Mouse (Mus musculus): ENCODE data around the gene Fam102a.

DNA sequence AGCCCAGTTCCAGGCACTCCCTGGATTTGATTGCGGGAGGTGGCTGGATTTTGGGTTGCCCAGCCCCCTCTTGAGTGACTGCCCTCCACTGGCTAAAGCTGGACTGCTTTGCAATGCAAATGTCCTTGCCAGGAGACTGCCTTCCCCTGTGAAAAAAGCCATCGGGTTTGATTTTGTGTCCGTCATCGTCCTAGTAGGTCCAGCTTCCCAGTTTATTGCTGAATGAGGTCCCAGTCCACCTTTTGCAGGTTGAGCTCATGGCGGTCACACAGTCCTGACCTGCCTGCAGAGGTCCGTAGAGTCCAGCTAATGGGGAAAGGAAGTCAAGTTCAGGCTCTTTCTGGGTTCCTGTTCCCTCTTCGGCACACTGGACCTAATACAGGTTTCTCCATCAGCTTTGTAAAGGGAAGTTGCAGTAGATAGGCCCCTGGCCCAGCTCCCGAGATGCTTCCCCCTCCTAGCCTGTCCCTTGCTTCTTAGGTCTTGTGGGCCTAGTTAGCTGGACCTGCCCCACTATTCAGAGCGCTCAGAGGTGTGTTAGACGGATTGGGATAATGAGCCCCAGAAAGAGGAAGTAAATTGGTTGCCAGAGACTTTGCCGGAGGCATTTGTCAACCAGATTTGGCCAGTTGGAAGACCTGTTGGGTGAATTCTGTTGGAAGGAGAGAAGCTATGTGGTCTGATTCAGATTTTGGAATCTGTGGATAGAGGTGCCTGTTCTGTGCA, 1.7 kb downstream of the Fam102a start:
- peak; percentile 51 for TF ChIP-seq CTCF (conservative IDR thresholded peaks at IDR 0.05; ENCODE audit: insufficient read depth, insufficient read length, low read depth, low read length)
- no peak for TF ChIP-seq POLR2A (IDR thresholded peaks at IDR 0.05; ENCODE audit: low read depth, low read length)

Measured in kidney, adult 2 months (tissue).